Mouse (Mus musculus): ENCODE measurements at regions not wholly inside any gene's neighbourhood (a gene's known extent, or its start where the extent isn't known, plus 50 kb on each side); places are given as distances from the start of the nearest gene placed in this dataset.

DNA sequence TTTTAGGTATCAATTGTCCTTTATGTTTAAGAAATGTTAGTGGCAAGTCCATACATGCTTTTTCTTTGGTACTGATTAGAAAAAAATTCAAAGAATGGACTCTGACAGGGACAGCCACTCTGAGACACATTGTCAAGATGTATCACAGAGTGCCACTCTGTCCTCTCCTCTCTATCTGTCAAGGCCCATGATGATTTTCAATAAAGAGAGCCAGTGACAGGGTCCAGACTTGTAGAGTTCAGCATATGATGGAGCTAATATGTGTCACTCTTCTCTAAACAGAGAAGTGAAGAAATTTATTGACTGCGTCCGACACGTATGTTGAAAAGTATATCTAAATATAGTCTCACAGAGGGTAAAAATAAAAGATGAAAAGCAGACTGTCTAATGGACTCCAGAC, 672.2 kb upstream of the 4930452B06Rik start:
- Histone ChIP-seq H3K27ac (no peak overlapping the region), H3K4me3 (no peak overlapping the region)
- no peak for TF ChIP-seq CTCF (conservative IDR thresholded peaks at IDR 0.05)
- DNase-seq (ENCODE audit: low spot score in 2 of 2): no peak

DNA sequence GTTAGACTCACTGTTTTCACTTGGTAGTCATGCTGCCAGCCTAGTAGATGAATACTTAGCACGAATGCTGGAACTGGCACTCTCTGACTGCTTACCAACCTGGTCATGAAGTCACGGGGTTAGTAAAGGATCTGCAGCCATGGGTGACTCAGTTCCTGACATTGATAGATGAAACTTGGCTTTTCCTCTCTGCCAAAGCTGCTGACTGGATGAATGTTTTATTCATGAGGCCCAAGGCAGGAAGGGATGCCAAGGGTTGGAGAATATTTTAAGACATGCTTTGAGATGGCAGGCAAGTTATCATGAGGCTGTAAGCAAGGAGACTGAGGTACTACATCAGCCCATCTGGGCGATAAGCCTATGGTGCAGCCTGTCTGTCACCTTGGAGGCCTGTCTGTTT, 671.1 kb upstream of the 4930452B06Rik start:
- no peak for DNase-seq (ENCODE audit: low spot score in 2 of 2)
- TF ChIP-seq CTCF (conservative IDR thresholded peaks at IDR 0.05): no peak
- no peak overlapping the region for H3K4me3 ChIP-seq
- H3K27ac ChIP-seq: no peak overlapping the region

DNA sequence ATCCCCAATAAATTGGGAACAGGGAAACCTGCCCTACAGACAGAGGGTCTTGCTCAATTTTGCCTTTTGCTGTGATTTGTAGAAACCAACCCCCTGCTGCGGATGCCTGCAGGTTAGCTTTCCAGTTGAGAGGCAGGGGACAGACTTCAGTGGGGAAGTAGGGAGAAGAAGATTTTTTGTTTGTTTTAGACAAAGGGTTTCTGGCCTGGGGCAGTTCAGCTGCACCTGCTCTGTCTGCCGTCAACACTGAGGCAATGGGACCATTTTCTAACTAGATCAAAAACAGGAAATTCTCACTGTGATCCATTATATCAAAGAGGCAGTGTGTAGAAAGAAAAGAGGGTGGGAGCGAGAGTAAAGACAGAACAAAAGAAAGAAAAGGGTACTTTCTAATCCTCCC, 665.6 kb upstream of the 4930452B06Rik start:
- no peak for DNase-seq (ENCODE audit: low spot score in 2 of 2)
- Histone ChIP-seq H3K27ac (no peak overlapping the region), H3K4me3 (no peak overlapping the region)
- no peak for TF ChIP-seq CTCF (conservative IDR thresholded peaks at IDR 0.05)

DNA sequence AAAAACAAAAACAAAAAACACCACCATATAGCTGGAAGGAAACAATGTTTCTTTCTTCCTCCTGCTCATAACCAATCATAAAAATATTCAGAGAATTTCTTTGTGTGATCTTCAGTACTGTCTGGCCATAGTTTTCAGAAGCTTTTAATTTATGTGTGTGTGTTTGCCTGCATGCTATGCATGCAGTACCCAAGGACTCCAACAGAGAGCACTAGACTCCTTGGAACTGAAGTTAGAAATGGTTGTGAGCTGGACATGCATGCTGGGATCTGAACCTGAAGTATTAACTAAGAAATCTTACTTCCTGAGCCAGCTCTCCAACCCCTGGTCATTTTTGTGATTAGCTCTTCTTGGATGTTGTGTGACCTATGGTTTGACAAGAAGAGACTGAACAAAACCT, 664.7 kb upstream of the 4930452B06Rik start:
- peak; percentile 56 for TF ChIP-seq CTCF (conservative IDR thresholded peaks at IDR 0.05)
- no peak for DNase-seq (ENCODE audit: low spot score in 2 of 2)
- no peak overlapping the region for H3K4me3 ChIP-seq
- no peak overlapping the region for H3K27ac ChIP-seq

DNA sequence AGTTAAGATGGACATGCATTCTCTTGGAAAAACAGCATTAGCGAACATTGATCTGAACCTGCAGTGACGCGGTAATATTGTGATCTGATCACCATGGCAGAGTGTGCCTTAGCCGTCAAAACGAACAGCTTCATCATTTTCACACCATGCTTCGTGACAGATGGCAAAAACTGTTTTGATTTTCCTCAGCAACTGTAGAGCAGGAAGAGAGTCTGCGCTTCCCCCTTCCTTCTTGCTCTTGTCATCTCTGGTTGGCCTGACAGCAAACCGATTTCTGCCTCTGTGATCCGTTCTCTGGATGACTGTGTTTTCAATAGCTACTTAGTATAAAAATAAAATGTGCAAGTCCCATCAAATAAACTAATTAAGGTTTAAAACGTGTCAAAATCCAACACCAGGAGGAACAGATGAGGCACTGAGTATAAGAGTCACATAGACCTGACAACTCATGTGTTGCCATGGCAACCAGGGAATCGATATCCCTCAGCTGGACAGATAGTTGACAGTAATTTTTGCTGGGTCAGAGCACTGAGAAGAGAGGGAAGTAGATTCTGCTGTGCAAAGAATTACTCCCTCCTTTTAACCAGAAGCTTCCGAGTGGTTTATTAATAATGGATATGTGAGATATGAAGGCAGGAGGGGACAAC, 663.9 kb upstream of the 4930452B06Rik start:
- H3K27ac ChIP-seq: peak overlapping the region; percentile 69

DNA sequence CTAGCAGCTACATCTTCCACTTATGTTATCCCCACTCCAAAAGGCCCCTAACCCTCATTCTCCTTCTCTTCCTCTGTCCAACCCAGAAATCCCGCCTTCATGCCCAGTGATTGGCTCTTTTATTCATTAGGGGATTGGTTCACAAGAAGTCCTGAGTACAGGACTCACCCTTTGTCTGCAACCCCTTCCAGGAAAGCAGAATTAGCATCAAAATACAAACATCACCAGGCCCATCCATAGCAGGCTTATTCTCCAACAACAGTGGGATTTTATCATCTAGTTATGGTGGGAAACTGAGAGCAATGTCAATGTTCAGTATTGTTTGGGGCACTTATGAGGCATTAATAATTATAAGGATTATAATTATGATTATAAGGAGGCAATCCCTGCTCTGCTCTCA, 661.3 kb upstream of the 4930452B06Rik start:
- DNase-seq (ENCODE audit: low spot score in 2 of 2): no peak
- TF ChIP-seq CTCF (conservative IDR thresholded peaks at IDR 0.05): no peak
- Histone ChIP-seq H3K27ac (no peak overlapping the region), H3K4me3 (no peak overlapping the region)

More for the DNA sequence above, 663.9 kb upstream of the 4930452B06Rik start:
- TF ChIP-seq CTCF (conservative IDR thresholded peaks at IDR 0.05): no peak
- H3K4me3 ChIP-seq: no peak overlapping the region
- peak; percentile 73 to 83 for DNase-seq (ENCODE audit: low spot score in 2 of 2)

DNA sequence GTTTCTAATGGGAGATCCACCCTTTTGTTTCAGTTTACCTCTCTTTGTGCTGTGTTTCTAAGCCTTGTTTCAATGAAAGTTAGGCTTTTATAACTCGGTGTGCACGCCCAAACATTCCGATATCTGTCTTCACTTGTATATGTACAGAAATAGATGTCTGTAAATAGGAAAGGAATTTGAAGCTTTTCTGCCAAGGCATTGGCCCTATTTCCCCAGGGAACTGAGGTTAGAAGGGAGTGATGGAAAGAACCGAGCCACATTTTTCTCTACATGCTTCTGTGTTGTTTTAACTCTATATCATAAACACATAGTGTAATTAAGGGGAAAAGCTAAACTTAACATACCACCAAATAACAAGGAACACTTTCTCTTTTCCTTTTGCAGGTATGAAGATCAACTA, 653.8 kb upstream of the 4930452B06Rik start:
- no peak overlapping the region for H3K4me3 ChIP-seq
- TF ChIP-seq CTCF (conservative IDR thresholded peaks at IDR 0.05): no peak
- no peak overlapping the region for H3K27ac ChIP-seq
- no peak for DNase-seq (ENCODE audit: low spot score in 2 of 2)

DNA sequence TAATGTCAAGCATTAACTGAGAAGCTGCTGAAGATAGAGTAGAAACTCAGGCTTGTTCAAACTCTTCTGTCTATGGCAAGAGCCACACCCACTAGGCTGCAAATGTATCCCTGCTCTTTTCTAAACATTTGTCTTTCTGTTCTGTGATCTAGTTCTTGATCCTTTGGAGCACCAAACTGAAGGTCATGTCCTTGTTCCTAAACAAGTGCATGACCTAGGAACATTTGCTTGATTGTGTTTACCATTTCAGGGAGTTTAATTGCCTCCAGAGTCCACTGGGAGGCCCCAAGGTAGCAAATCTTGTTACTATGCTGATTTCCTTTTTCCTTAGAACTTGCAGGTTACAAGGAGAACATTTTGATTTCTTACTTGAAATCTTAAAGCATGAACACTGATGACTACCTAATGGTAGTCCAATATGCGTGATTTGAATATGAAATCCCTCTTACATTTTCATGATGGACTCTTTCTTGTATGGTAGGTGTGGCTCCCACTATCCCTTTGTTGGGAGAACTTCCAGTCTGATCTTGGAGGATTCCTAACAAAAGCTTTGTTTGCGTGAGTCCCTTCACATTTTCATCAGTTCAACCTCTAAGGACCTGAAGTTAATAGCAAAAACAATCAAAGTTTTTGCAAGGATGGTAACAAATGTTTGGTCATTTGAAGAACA, 652.9 kb upstream of the 4930452B06Rik start:
- Histone ChIP-seq H3K27ac (no peak overlapping the region), H3K4me3 (no peak overlapping the region)
- no peak for TF ChIP-seq CTCF (conservative IDR thresholded peaks at IDR 0.05)
- no peak for DNase-seq (ENCODE audit: low spot score in 2 of 2)

DNA sequence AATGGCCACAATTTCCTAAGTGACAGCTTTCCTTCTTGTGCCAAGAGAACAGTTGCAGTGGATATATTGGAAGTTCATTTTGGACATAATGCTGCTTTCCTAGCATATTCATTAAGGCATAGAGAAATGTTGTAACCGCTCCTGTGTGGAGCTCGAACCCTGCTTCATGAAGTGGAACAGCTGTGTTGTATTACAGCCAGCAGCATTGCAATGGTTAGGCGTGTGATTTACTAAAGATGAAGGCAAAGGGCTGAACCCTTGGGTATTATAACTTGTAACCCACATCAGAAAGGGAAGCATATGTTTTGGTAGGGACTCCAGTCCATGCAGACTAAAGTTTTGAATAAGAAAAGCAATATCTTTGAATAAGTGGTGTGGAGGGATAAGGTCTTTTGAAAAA, 649.2 kb upstream of the 4930452B06Rik start:
- DNase-seq (ENCODE audit: low spot score in 2 of 2): no peak

DNA sequence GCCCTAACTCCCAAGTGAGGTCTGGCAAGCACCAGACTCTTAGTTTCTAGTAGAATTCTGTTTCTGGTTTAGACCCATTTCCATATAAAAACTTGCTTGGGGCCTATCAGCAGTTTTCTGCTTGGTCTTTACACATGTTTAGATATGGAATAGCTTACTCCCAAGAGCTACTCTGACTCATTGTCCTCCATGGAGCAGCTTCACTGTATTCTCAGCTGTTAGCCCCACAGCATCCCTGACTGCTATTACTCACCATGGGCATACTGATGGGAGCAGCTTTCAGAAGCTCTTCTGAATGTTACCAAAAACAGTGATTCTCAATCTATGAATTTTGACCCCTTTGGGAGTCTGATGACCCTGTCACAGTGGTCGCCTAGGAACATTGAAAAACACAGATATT, 630.1 kb upstream of the 4930452B06Rik start:
- no peak for TF ChIP-seq CTCF (conservative IDR thresholded peaks at IDR 0.05)
- DNase-seq (ENCODE audit: low spot score in 2 of 2): no peak
- Histone ChIP-seq H3K27ac (no peak overlapping the region), H3K4me3 (no peak overlapping the region)

More for the DNA sequence above, 649.2 kb upstream of the 4930452B06Rik start:
- H3K4me3 ChIP-seq: no peak overlapping the region
- TF ChIP-seq CTCF (conservative IDR thresholded peaks at IDR 0.05): no peak
- H3K27ac ChIP-seq: no peak overlapping the region

DNA sequence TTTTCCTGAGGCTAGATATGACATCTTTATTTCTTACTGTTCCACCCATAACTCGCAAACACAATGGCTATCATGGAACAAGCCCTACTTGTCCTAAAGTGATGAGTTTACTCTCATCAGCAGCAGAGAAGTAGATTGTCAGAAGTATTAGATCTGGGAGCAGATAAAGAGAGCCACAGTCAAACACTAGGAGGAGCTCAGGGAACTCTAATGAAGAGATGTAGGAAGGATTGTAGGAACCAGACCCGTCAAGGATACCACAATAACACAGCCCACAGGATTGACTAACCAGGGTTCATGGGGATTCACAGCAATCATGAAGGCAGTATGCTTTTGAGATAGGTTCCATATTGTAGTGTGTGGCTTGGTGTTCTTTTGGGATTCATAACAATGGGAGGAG, 628.5 kb upstream of the 4930452B06Rik start:
- TF ChIP-seq CTCF (conservative IDR thresholded peaks at IDR 0.05): peak; percentile 72
- Histone ChIP-seq H3K27ac (no peak overlapping the region), H3K4me3 (no peak overlapping the region)
- no peak for DNase-seq (ENCODE audit: low spot score in 2 of 2)

DNA sequence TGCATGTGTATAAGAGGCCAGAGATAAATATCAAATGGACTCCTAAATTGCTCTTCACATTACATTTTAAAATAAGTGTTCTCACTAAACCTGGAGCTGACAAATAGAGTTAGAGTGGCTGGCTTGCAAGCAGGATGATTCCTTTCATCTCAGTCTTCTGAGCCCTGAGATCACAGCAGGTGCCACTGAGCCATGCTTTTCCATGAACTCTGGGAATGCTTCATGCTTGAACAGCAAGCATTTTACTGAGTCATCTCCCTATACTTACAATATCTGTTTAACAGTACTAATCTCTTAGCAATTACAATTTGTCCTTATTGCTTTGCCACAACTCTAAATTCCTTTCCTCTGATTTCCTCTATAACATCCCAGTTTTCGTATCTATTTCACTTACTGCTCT, 622.1 kb upstream of the 4930452B06Rik start:
- no peak overlapping the region for H3K27ac ChIP-seq
- DNase-seq (ENCODE audit: low spot score in 2 of 2): no peak

DNA sequence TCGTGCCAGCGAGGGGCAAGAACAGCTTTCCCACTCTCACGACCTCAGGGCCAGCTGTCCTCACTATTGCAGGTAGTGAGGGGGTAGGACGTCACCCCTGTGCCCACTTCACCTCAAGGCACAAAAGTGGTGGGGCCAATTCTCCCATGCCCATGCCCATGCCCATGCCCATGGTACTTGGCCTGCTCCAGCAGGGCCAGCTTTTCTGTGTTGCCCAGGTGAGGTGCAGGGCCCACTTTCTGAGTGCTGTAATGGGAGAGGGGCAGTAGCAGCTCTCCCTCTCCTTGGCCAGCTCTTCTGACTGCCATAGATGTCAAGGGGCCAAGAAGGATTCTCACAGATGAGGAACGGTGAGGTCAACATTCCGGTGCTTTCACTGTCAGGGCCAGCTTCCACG, 619.6 kb upstream of the 4930452B06Rik start:
- no peak for DNase-seq (ENCODE audit: low spot score in 2 of 2)
- no peak for TF ChIP-seq CTCF (conservative IDR thresholded peaks at IDR 0.05)
- H3K27ac ChIP-seq: no peak overlapping the region
- no peak overlapping the region for H3K4me3 ChIP-seq

More for the DNA sequence above, 622.1 kb upstream of the 4930452B06Rik start:
- H3K4me3 ChIP-seq: no peak overlapping the region
- TF ChIP-seq CTCF (conservative IDR thresholded peaks at IDR 0.05): no peak

DNA sequence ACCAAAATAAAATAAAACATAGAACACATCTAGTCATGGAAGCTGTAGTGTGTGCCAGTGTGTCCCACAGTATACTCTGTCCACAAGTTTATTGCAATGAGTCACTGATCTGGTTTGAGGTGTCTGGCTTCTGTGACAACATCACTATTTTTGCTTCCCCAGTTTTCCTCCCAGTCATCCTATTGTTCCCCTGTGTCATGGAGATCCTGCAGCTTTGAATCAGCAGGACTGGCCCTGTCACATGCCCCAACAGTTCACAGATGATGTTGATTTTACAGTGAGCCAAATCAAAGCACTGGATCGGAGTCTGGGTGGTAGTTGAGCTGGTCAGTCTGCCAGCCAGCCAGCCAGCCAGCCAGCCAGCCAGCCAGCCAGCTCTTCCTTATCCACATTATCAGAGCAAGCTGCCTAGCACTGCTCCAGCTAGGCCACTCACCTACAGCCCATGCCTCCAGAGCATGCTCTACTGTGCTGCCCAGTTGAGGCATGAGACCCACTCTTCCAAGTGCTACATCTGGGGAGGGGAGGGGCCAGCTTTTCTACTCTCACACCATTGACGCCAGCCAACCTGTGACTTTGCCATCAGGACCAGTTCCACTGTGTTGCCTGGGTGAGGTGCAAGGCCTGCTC, 619.1 kb upstream of the 4930452B06Rik start:
- TF ChIP-seq CTCF (conservative IDR thresholded peaks at IDR 0.05): no peak
- Histone ChIP-seq H3K4me3 (no peak overlapping the region), H3K27ac (no peak overlapping the region)
- no peak for DNase-seq (ENCODE audit: low spot score in 2 of 2)

Data from layer of hippocampus, adult 2 months (tissue).